Mouse (Mus musculus) adipocyte (in vitro differentiated cells): Measurements from ENCODE around the gene Fbxo17.
"Not testable (repeated sequence)": the region's sequence is repeated elsewhere in the genome, so short reads cannot be mapped to it uniquely, and the experiment has no call there.

Experiments used
- DNase-seq: peaks from one replicate; pipeline ENCODE4 v3.0.0-alpha.2; 2016; ENCODE audit warnings: low spot score

Gene Fbxo17

GRCm38 (mm10) chr7:28716590-28717281, at the start of gene Fbxo17:
Gene Fbxo17 (plus strand): TSS chr7:28716804.
- peak; percentile 43 for DNase-seq

- no peak for DNase-seq
These were observed 45.4 kb upstream of the Fbxo17 start for GRCm38 (mm10) chr7:28671172-28671571.

GRCm38 (mm10) chr7:28672276-28672675, 44.3 kb upstream of the Fbxo17 start:
- no peak for DNase-seq

- not testable (repeated sequence) for DNase-seq
These were observed 43.8 kb upstream of the Fbxo17 start for GRCm38 (mm10) chr7:28672786-28673185.

- no peak for DNase-seq
These were observed 41.6 kb upstream of the Fbxo17 start for GRCm38 (mm10) chr7:28674994-28675393.

- no peak for DNase-seq
These were observed 40.9 kb upstream of the Fbxo17 start for GRCm38 (mm10) chr7:28675746-28676145.

- DNase-seq, result no peak
These were observed 39.6 kb upstream of the Fbxo17 start for GRCm38 (mm10) chr7:28676811-28677541.

- DNase-seq, result no peak
These were observed 39.0 kb upstream of the Fbxo17 start for GRCm38 (mm10) chr7:28677624-28678023.

GRCm38 (mm10) chr7:28691075-28691474, 25.5 kb upstream of the Fbxo17 start:
- DNase-seq, result no peak

GRCm38 (mm10) chr7:28692545-28693320, 23.9 kb upstream of the Fbxo17 start, which contains the start of gene Fbxo27:
Gene Fbxo27 (plus strand): TSS chr7:28692849.
- no peak for DNase-seq

GRCm38 (mm10) chr7:28693321-28693966, 23.2 kb upstream of the Fbxo17 start:
- no peak for DNase-seq

GRCm38 (mm10) chr7:28694423-28694822, 22.2 kb upstream of the Fbxo17 start:
- DNase-seq, result no peak

- DNase-seq, result no peak
These were observed 21.6 kb upstream of the Fbxo17 start for GRCm38 (mm10) chr7:28694966-28695511.

GRCm38 (mm10) chr7:28697277-28697676, 19.3 kb upstream of the Fbxo17 start:
- DNase-seq, result no peak

GRCm38 (mm10) chr7:28700269-28700668, 16.3 kb upstream of the Fbxo17 start:
- DNase-seq, result no peak

- not testable (repeated sequence) for DNase-seq
These were observed 15.3 kb upstream of the Fbxo17 start for GRCm38 (mm10) chr7:28701306-28701705.

GRCm38 (mm10) chr7:28702601-28703143, 13.9 kb upstream of the Fbxo17 start:
- no peak for DNase-seq

GRCm38 (mm10) chr7:28709454-28709853, 7.2 kb upstream of the Fbxo17 start:
- no peak for DNase-seq

- DNase-seq, result no peak
These were observed 5.6 kb upstream of the Fbxo17 start for GRCm38 (mm10) chr7:28710962-28711361.

GRCm38 (mm10) chr7:28714667-28715066, 1.9 kb upstream of the Fbxo17 start:
- no peak for DNase-seq

- DNase-seq, result no peak
These were observed 1.0 kb upstream of the Fbxo17 start for GRCm38 (mm10) chr7:28715598-28715997.

GRCm38 (mm10) chr7:28717726-28718125, 1.1 kb downstream of the Fbxo17 start:
- DNase-seq, result no peak
